Mouse (Mus musculus): ENCODE results near the gene Sart1.

GRCm38 (mm10) chr19:5410641-5411040 lies 22.1 kb upstream of the Sart1 start:
- TF ChIP-seq GATA1 (IDR thresholded peaks at IDR 0.05; ENCODE audit: low read length) (no peak), TAL1 (IDR thresholded peaks at IDR 0.05; ENCODE audit: low read length) (no peak)
